ENCODE assay signal across 16 mouse cellular contexts in genomic region chr2:67903769-67904168, GRCm38 (mm10).
"Had no signal": no experiment of that assay in that cellular context is flagged by ENCODE, and none has a peak within 500 bp of the region (broad histone marks: within the 10 kb centered on the region; RNA-seq: fewer than 3 reads in every experiment).

No protein-coding gene starts in this region.

- H3K27ac ChIP-seq: kidney, embryonic 15.5 days; left cerebral cortex, adult 2 months; liver, embryonic 13.5 days; stomach, embryonic 15.5 days had no signal

- H3K27me3 ChIP-seq: kidney, embryonic 15.5 days; liver, embryonic 13.5 days; stomach, embryonic 15.5 days had no signal

- H3K4me1 ChIP-seq: kidney, embryonic 15.5 days; liver, embryonic 13.5 days; stomach, embryonic 15.5 days had no signal

- H3K36me3 ChIP-seq: kidney, embryonic 15.5 days; liver, embryonic 13.5 days; stomach, embryonic 15.5 days had no signal

- H3K9ac ChIP-seq: kidney, embryonic 15.5 days; liver, embryonic 13.5 days; stomach, embryonic 15.5 days had no signal

- DNase-seq: kidney, adult 8-10 months; kidney, postnatal 14 days; kidney, postnatal 4 days; layer of hippocampus, postnatal 36 days; liver, embryonic 13.5 days; lung, adult 2 months; lung, postnatal 14 days; lung, postnatal 4 days; midbrain, embryonic 14.5 days; right cerebral cortex, postnatal 25 days; spleen, adult 18-20 months; thymus, postnatal 36 days had no signal

- H3K4me2 ChIP-seq: kidney, embryonic 15.5 days; liver, embryonic 13.5 days; midbrain, embryonic 11.5 days; stomach, embryonic 15.5 days had no signal

- H3K9me3 ChIP-seq: kidney, embryonic 15.5 days; liver, embryonic 13.5 days; stomach, embryonic 15.5 days had no signal

- H3K4me3 ChIP-seq: kidney, embryonic 15.5 days; left cerebral cortex, adult 2 months; liver, embryonic 13.5 days; stomach, embryonic 15.5 days had no signal
